Mouse (Mus musculus): ENCODE results near the gene Cysltr1. TPM values are rescaled to one million over a fixed set of nuclear protein-coding genes. Genes with fewer than 3 reads are reported as not detected.
A peak's percentile ranks its signal among the peaks of the same experiment; 100 is the strongest.

Cysltr1 gene
- total RNA-seq (2014; rRNA removed) (0.33 and 0.44 TPM in 2 replicates), polyA plus RNA-seq (2015; fragmentation: Nextera tagmentation; extraction: Ambion mirVana) (0.23 and 0.47 TPM in 2 replicates)

DNA sequence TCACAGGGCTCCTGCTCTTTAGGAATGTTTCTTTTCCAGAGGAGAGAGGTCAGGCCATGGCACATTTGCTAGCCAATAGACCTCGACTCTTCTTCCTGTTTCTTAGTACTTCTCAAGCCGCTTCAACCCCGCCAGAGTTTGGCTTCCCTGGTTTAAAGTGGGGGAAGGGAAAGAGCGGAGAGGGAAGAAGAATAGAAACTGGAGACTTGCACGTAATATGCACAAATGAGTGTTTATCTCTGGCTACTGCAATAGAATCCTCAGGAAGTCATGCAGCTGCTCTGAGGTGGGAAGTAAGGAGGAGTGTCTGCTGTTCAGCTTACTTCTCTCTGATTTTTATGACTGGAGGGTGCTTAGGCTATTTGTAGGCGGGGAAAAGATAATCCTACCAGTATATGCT lies at the start of gene Cysltr1:
Cysltr1 (minus strand) TSS at position 294 of the 400 bp plus-strand sequence.
- H3K4me2 ChIP-seq (ENCODE audit: low read depth, low read length, poor library complexity, severe bottlenecking) = peak within 1 kb of the TSS; percentile 9; the same call in 1 of the 2 replicates
- WGBS = 24% methylated on average over 6 of the region's 6 CpGs
- H3K9ac ChIP-seq (replicated peaks; ENCODE audit: low read length, poor library complexity, severe bottlenecking) = no peak within 1 kb of the TSS
- H3K27ac ChIP-seq (ENCODE audit: low read depth, low read length) = no peak within 1 kb of the TSS
- TF ChIP-seq CTCF (IDR thresholded peaks at IDR 0.05) = no peak
- no peak within 1 kb of the TSS for H3K4me3 ChIP-seq (ENCODE audit: low read depth, low read length)
- no peaks in the 10 kb centered on the region for H3K36me3 ChIP-seq (ENCODE audit: insufficient read depth, low read length)
- DNase-seq (ENCODE audit: low spot score) (no peak), ATAC-seq (ENCODE audit: low FRiP score) (no peak)
- no peaks in the 10 kb centered on the region for H3K9me3 ChIP-seq (ENCODE audit: low read length)
- no peaks in the 10 kb centered on the region for H3K4me1 ChIP-seq (ENCODE audit: insufficient read depth, low read length)
- no peaks in the 10 kb centered on the region for H3K27me3 ChIP-seq (ENCODE audit: insufficient read depth, low read length)

DNA sequence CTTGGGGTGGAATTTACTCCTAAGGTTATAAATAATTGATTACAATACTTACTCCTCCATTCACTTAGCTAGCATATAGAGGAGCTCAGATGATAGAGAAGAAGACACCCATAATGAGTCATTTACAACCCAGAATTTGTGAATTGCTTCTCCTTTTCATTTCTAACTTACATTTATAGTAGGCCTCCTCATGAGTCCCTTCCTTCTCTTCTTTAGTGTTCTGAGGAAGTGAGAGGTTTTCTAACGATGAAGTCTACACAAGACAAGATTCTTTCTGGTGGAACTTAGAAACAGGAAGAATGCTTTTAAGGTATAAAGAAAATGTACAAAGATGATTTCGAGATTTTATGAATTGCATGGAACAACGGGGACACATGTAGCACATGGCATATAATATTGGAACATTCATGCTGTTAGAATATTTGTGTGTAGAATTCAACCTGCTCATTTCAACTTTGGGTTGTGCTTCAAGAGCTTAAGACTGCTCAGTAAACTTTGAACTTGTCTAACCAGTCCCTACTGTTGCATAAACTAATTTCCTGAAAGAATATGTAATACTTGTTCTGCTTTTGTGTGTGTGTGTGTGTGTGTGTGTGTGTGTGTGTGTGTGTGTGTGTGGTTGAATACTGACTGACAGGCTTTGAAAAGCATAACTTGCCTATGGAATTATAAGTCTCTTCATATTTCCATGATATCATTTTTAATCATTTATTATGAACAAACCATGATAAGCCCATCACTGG lies 31.5 kb upstream of the Cysltr1 start:
- ATAC-seq (ENCODE audit: low FRiP score) (no peak), DNase-seq (ENCODE audit: low spot score) (no peak)
- TF ChIP-seq CTCF (IDR thresholded peaks at IDR 0.05) = no peak
- no peak overlapping the region for H3K4me2 ChIP-seq (ENCODE audit: low read depth, low read length, poor library complexity, severe bottlenecking)
- no peaks in the 10 kb centered on the region for H3K27me3 ChIP-seq (ENCODE audit: insufficient read depth, low read length)
- no peaks in the 10 kb centered on the region for H3K36me3 ChIP-seq (ENCODE audit: insufficient read depth, low read length)
- H3K9ac ChIP-seq (replicated peaks; ENCODE audit: low read length, poor library complexity, severe bottlenecking) = no peak overlapping the region
- no peaks in the 10 kb centered on the region for H3K4me1 ChIP-seq (ENCODE audit: insufficient read depth, low read length)
- H3K9me3 ChIP-seq (ENCODE audit: low read length) = no peaks in the 10 kb centered on the region
- no peak overlapping the region for H3K27ac ChIP-seq (ENCODE audit: low read depth, low read length)
- H3K4me3 ChIP-seq (ENCODE audit: low read depth, low read length) = no peak overlapping the region
- 67% methylated on average over 3 of the region's 3 CpGs for WGBS

DNA sequence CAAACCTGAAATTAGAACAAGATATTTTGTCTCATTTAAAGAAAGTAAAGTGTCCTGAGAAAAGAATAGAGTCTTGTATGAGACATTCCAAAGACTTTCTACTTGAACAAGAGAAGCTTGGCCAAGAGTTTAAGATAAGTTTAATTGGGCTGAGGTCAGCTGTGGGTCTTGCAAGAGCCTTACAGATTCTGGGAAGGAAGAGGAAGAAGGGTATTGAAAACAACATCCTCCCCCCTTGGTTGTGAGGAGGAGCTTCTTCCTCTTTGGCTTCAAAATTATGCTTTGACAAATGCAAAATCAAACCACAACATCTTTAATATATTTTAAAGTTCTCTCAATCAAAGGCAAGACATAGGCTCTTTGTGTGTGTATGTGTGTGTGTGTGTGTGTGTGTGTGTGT lies 30.1 kb upstream of the Cysltr1 start:
- no peak for DNase-seq (ENCODE audit: low spot score)
- no peak for ATAC-seq (ENCODE audit: low FRiP score)
- Histone ChIP-seq H3K36me3 (ENCODE audit: insufficient read depth, low read length) (no peaks in the 10 kb centered on the region), H3K27me3 (ENCODE audit: insufficient read depth, low read length) (no peaks in the 10 kb centered on the region), H3K4me1 (ENCODE audit: insufficient read depth, low read length) (no peaks in the 10 kb centered on the region), H3K4me2 (ENCODE audit: low read depth, low read length, poor library complexity, severe bottlenecking) (no peak overlapping the region), H3K9ac (replicated peaks; ENCODE audit: low read length, poor library complexity, severe bottlenecking) (no peak overlapping the region), H3K4me3 (ENCODE audit: low read depth, low read length) (no peak overlapping the region), H3K9me3 (ENCODE audit: low read length) (no peaks in the 10 kb centered on the region), H3K27ac (ENCODE audit: low read depth, low read length) (no peak overlapping the region)
- no peak for TF ChIP-seq CTCF (IDR thresholded peaks at IDR 0.05)

DNA sequence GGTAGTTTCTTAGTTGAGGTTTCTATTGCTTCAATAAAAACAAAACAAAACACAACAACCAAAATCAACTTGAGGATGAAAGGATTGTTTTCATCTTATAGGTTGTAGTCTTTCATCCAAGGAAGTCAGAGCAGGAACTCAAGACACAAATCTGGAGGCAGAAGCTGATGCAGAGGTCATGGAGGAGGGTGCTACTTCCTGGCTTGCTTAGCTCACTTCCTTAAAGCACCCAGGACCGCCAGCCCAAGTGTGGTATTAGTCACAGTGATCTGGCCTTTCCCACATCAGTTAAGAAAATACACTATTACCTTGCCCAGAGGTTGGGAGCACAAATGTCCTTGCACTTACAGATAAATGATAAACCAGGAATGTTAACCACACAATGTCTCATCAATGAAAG lies 25.0 kb upstream of the Cysltr1 start:
- H3K27me3 ChIP-seq (ENCODE audit: insufficient read depth, low read length) = no peaks in the 10 kb centered on the region
- H3K4me1 ChIP-seq (ENCODE audit: insufficient read depth, low read length) = no peaks in the 10 kb centered on the region
- ATAC-seq (ENCODE audit: low FRiP score) (no peak), DNase-seq (ENCODE audit: low spot score) (no peak)
- WGBS = 70% methylated on average over 1 of the region's 1 CpGs
- no peak overlapping the region for H3K27ac ChIP-seq (ENCODE audit: low read depth, low read length)
- H3K9me3 ChIP-seq (ENCODE audit: low read length) = no peaks in the 10 kb centered on the region
- no peak overlapping the region for H3K4me3 ChIP-seq (ENCODE audit: low read depth, low read length)
- no peak for TF ChIP-seq CTCF (IDR thresholded peaks at IDR 0.05)
- no peaks in the 10 kb centered on the region for H3K36me3 ChIP-seq (ENCODE audit: insufficient read depth, low read length)
- no peak overlapping the region for H3K4me2 ChIP-seq (ENCODE audit: low read depth, low read length, poor library complexity, severe bottlenecking)
- H3K9ac ChIP-seq (replicated peaks; ENCODE audit: low read length, poor library complexity, severe bottlenecking) = no peak overlapping the region

DNA sequence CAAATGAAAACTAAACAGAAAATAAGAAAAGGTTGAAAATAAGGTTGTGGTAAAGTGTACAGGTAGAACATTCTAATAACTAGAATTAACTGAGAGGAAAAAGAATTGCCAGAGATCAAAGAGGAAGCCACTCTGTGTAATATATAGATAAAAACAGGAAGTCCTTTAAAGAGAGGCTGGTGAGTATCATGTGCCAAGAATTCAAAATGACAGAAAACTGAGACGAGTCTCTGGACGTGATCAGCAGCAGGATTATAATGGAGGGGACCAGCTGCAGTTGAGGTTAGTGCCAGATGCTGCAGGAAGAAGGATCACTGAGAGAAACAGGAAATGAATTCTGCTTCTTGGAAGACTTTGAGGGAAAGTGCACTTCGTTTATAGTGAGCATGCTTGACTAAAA lies 20.2 kb upstream of the Cysltr1 start:
- Histone ChIP-seq H3K36me3 (ENCODE audit: insufficient read depth, low read length) (no peaks in the 10 kb centered on the region), H3K9ac (replicated peaks; ENCODE audit: low read length, poor library complexity, severe bottlenecking) (no peak overlapping the region), H3K27me3 (ENCODE audit: insufficient read depth, low read length) (no peaks in the 10 kb centered on the region), H3K9me3 (ENCODE audit: low read length) (no peaks in the 10 kb centered on the region), H3K4me2 (ENCODE audit: low read depth, low read length, poor library complexity, severe bottlenecking) (no peak overlapping the region), H3K4me3 (ENCODE audit: low read depth, low read length) (no peak overlapping the region), H3K27ac (ENCODE audit: low read depth, low read length) (no peak overlapping the region), H3K4me1 (ENCODE audit: insufficient read depth, low read length) (no peaks in the 10 kb centered on the region)
- ATAC-seq (ENCODE audit: low FRiP score) (no peak), DNase-seq (ENCODE audit: low spot score) (no peak)
- 62% methylated on average over 3 of the region's 3 CpGs for WGBS
- no peak for TF ChIP-seq CTCF (IDR thresholded peaks at IDR 0.05)

DNA sequence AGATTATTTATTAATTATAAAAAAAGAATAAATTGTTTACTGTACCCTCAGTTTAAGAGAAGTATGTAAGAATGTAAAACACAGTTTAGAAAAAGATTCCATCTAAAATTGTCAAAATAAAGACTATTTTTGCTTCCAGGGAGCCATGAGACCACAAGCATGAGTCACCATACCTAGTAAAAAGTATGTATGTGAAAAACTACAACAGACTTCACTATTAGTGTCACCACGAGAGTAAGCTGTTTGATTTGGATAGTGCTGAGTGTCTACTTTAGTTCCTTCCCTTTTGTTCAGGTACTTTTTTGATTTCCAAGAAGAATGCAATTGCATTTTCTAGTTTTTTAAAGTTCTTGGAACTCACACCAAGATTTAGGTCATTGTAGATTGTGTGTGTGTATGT lies 19.0 kb upstream of the Cysltr1 start:
- no peak overlapping the region for H3K27ac ChIP-seq (ENCODE audit: low read depth, low read length)
- no peaks in the 10 kb centered on the region for H3K36me3 ChIP-seq (ENCODE audit: insufficient read depth, low read length)
- H3K9ac ChIP-seq (replicated peaks; ENCODE audit: low read length, poor library complexity, severe bottlenecking) = no peak overlapping the region
- no peak for TF ChIP-seq CTCF (IDR thresholded peaks at IDR 0.05)
- H3K4me2 ChIP-seq (ENCODE audit: low read depth, low read length, poor library complexity, severe bottlenecking) = no peak overlapping the region
- H3K4me3 ChIP-seq (ENCODE audit: low read depth, low read length) = no peak overlapping the region
- no peak for ATAC-seq (ENCODE audit: low FRiP score)
- 66% methylated on average over 1 of the region's 1 CpGs for WGBS
- H3K27me3 ChIP-seq (ENCODE audit: insufficient read depth, low read length) = no peaks in the 10 kb centered on the region
- no peak for DNase-seq (ENCODE audit: low spot score)
- no peaks in the 10 kb centered on the region for H3K9me3 ChIP-seq (ENCODE audit: low read length)
- no peaks in the 10 kb centered on the region for H3K4me1 ChIP-seq (ENCODE audit: insufficient read depth, low read length)
